Mouse (Mus musculus): ENCODE measurements around the gene Slc44a1.

Gene Slc44a1

GRCm38 (mm10) chr4:53526446-53526845 lies 86.2 kb downstream of the Slc44a1 start:
- in situ Hi-C loops (cut with MboI, MseI) = no loop called here

- in situ Hi-C loops (cut with MboI, MseI) = no loop called here
These were observed 95.6 kb downstream of the Slc44a1 start for GRCm38 (mm10) chr4:53535795-53536194.

- in situ Hi-C loops (cut with MboI, MseI) = no loop called here
These were observed 96.9 kb downstream of the Slc44a1 start for GRCm38 (mm10) chr4:53537101-53537500.

- in situ Hi-C loops (cut with MboI, MseI) = no loop called here
These were observed 97.3 kb downstream of the Slc44a1 start for GRCm38 (mm10) chr4:53537539-53537938.

GRCm38 (mm10) chr4:53538600-53538999 lies 98.4 kb downstream of the Slc44a1 start:
- in situ Hi-C loops (cut with MboI, MseI) = no loop called here

GRCm38 (mm10) chr4:53539929-53540328 lies 99.7 kb downstream of the Slc44a1 start:
- in situ Hi-C loops (cut with MboI, MseI) = no loop called here

GRCm38 (mm10) chr4:53543421-53543820 lies 103.2 kb downstream of the Slc44a1 start:
- in situ Hi-C loops (cut with MboI, MseI) = no loop called here

GRCm38 (mm10) chr4:53544889-53545288 lies 104.7 kb downstream of the Slc44a1 start:
- in situ Hi-C loops (cut with MboI, MseI) = no loop called here

- in situ Hi-C loops (cut with MboI, MseI) = no loop called here
These were observed 107.2 kb downstream of the Slc44a1 start for GRCm38 (mm10) chr4:53547381-53547780.

GRCm38 (mm10) chr4:53549375-53549774 lies 109.2 kb downstream of the Slc44a1 start:
- in situ Hi-C loops (cut with MboI, MseI) = no loop called here

GRCm38 (mm10) chr4:53564618-53565017 lies 124.4 kb downstream of the Slc44a1 start:
- in situ Hi-C loops (cut with MboI, MseI) = no loop called here

GRCm38 (mm10) chr4:53567065-53567464 lies 126.9 kb downstream of the Slc44a1 start:
- in situ Hi-C loops (cut with MboI, MseI) = no loop called here

- in situ Hi-C loops (cut with MboI, MseI) = no loop called here
These were observed 135.3 kb downstream of the Slc44a1 start for GRCm38 (mm10) chr4:53575558-53575957.

GRCm38 (mm10) chr4:53587676-53588075 lies 147.5 kb downstream of the Slc44a1 start:
- in situ Hi-C loops (cut with MboI, MseI) = no loop called here

- in situ Hi-C loops (cut with MboI, MseI) = no loop called here
These were observed 148.7 kb downstream of the Slc44a1 start for GRCm38 (mm10) chr4:53588936-53589335.

GRCm38 (mm10) chr4:53589466-53589865 lies 149.3 kb downstream of the Slc44a1 start:
- in situ Hi-C loops (cut with MboI, MseI) = no loop called here

GRCm38 (mm10) chr4:53590163-53590562 lies 149.9 kb downstream of the Slc44a1 start:
- in situ Hi-C loops (cut with MboI, MseI) = loop anchor here (5.0 kb wide), 1 partner anchor 208 kb away; no protein-coding TSS in a partner anchor

- in situ Hi-C loops (cut with MboI, MseI) = loop anchor here (5.0 kb wide), 1 partner anchor 209 kb away; no protein-coding TSS in a partner anchor
These were observed 150.7 kb downstream of the Slc44a1 start for GRCm38 (mm10) chr4:53590691-53591447.

- in situ Hi-C loops (cut with MboI, MseI) = loop anchor here (5.0 kb wide), 1 partner anchor 209 kb away; no protein-coding TSS in a partner anchor
These were observed 151.3 kb downstream of the Slc44a1 start for GRCm38 (mm10) chr4:53591536-53591935.

- in situ Hi-C loops (cut with MboI, MseI) = loop anchor here (5.0 kb wide), 1 partner anchor 210 kb away; no protein-coding TSS in a partner anchor
These were observed 151.7 kb downstream of the Slc44a1 start for GRCm38 (mm10) chr4:53591941-53592340.

GRCm38 (mm10) chr4:53592386-53592785 lies 152.2 kb downstream of the Slc44a1 start:
- in situ Hi-C loops (cut with MboI, MseI) = loop anchor here (5.0 kb wide), 1 partner anchor 210 kb away; no protein-coding TSS in a partner anchor

- in situ Hi-C loops (cut with MboI, MseI) = loop anchor here (5.0 kb wide), 1 partner anchor 212 kb away; no protein-coding TSS in a partner anchor
These were observed 154.0 kb downstream of the Slc44a1 start for GRCm38 (mm10) chr4:53594204-53594603.

All from regulatory T cell (primary cell).